Mouse (Mus musculus): ENCODE results near the gene Zmynd8.

DNA sequence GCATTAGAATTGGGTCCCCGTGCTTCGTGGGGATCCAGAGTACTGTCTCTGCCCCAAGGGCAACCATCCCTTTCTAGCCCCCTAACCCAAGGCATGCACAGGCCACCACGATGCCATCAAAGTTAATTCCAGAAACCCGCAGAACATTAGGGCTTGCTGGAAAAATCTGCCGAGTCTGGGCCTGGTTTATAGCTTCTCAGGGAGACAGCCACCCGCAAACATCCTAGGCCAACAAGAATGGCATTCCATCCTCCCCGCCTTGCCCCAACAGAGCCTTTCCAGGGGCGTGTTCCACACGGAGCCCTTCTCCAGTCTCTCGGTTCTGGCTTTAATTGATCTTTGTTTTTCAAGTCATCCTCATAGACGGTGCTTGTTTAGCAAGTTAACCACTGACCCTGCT lies 150.4 kb downstream of the Zmynd8 start:
- TF ChIP-seq GATA1 (IDR thresholded peaks at IDR 0.05; ENCODE audit: low read length): no peak
- no peak for TF ChIP-seq TAL1 (IDR thresholded peaks at IDR 0.05; ENCODE audit: low read length)
